Mouse (Mus musculus): ENCODE results near the gene Trex1. TPM values are rescaled to one million over a fixed set of nuclear protein-coding genes. Genes with fewer than 3 reads are reported as not detected.

Gene Trex1
- polyA plus RNA-seq, 1 experiment from 2014 or later: 14.5 TPM

DNA sequence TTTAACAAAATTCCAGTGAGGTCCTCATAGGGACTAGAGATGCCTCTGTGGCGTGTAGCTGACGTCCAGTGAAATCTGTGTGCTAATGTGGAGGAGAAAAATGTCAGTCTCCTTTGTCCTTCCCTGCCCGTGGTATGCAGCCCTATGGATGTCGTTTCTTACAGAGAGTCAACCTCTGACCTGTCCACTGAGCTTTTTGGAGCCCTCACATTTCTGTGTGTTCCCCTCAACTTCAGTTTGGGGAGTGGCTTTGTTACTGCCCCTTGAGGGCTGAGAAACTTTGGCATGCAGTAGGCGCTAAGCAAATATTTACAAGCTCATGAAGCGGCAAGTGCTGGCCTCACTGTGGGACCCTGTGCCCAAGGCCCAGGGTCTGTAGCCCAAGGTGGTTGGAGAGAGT, 37.8 kb upstream of the Trex1 start:
- H3K9me3 ChIP-seq: no peaks in the 10 kb centered on the region
- 15% methylated on average over 6 of the region's 6 CpGs for WGBS
- H3K27me3 ChIP-seq: no peaks in the 10 kb centered on the region
- H3K4me3 ChIP-seq (replicated peaks): peak overlapping the region; percentile 73
- peaks cover 56% of the 10 kb centered on the region for H3K4me1 ChIP-seq (replicated peaks)
- H3K36me3 ChIP-seq: peaks cover 42% of the 10 kb centered on the region
- peak overlapping the region; percentile 99 for H3K4me2 ChIP-seq (replicated peaks)
- no peak for ATAC-seq
- peak overlapping the region; percentile 100 for H3K27ac ChIP-seq
- H3K9ac ChIP-seq (replicated peaks): peak overlapping the region; percentile 93

DNA sequence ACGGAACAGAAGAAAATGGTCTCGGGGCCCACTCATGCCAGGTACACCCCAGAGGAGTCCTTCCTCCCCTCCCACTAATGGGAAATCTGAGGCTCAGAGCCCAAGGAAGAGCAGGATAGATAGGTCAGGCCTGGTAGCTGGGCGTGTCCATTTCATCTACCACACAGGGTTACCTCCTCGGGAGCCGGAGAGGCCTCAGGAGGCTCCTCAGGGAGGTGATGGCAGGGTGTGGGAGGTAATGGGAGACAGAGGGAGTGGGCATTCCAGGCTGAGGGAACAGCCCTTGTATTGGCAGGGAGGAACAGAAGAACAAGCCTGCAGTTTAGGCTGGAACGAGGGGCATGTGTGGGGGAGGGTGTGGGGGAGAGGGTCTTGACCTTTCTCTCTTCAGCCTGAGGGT, 37.3 kb upstream of the Trex1 start:
- Histone ChIP-seq H3K4me1 (replicated peaks) (peaks cover 56% of the 10 kb centered on the region), H3K27ac (peak overlapping the region; percentile 100), H3K4me3 (replicated peaks) (peak overlapping the region; percentile 73), H3K27me3 (no peaks in the 10 kb centered on the region), H3K9ac (replicated peaks) (peak overlapping the region; percentile 93), H3K36me3 (peaks cover 41% of the 10 kb centered on the region), H3K4me2 (replicated peaks) (peak overlapping the region; percentile 99), H3K9me3 (no peaks in the 10 kb centered on the region)
- WGBS: 11% methylated on average over 6 of the region's 6 CpGs
- no peak for ATAC-seq

DNA sequence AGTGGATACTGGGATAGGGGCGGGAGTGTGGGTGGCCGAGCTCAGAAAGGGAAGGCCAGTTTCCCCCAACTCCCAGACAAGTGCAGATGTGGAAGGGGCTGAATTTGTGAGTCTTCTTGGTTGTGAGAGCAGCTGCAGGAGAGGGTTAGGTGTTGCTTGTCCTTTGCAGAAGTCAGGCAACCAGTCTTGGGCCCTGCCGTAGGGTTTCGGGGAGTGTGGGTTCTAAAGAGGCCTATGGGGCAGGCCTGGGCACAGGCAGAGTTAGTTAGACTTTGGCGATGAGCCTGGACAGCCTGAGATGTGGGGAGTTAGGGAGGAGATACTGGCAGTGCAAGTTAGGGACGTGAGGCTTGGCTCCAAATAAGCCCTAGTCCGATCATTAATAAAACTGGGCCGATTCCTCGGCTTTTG, 36.7 kb upstream of the Trex1 start:
- 6% methylated on average over 9 of the region's 9 CpGs for WGBS
- H3K4me3 ChIP-seq (replicated peaks): peak overlapping the region; percentile 73
- H3K36me3 ChIP-seq: peaks cover 41% of the 10 kb centered on the region
- peak overlapping the region; percentile 93 for H3K9ac ChIP-seq (replicated peaks)
- no peak for ATAC-seq
- H3K4me1 ChIP-seq (replicated peaks): peaks cover 53% of the 10 kb centered on the region
- H3K9me3 ChIP-seq: no peaks in the 10 kb centered on the region
- H3K27ac ChIP-seq: peak overlapping the region; percentile 100
- no peaks in the 10 kb centered on the region for H3K27me3 ChIP-seq
- peak overlapping the region; percentile 99 for H3K4me2 ChIP-seq (replicated peaks)

DNA sequence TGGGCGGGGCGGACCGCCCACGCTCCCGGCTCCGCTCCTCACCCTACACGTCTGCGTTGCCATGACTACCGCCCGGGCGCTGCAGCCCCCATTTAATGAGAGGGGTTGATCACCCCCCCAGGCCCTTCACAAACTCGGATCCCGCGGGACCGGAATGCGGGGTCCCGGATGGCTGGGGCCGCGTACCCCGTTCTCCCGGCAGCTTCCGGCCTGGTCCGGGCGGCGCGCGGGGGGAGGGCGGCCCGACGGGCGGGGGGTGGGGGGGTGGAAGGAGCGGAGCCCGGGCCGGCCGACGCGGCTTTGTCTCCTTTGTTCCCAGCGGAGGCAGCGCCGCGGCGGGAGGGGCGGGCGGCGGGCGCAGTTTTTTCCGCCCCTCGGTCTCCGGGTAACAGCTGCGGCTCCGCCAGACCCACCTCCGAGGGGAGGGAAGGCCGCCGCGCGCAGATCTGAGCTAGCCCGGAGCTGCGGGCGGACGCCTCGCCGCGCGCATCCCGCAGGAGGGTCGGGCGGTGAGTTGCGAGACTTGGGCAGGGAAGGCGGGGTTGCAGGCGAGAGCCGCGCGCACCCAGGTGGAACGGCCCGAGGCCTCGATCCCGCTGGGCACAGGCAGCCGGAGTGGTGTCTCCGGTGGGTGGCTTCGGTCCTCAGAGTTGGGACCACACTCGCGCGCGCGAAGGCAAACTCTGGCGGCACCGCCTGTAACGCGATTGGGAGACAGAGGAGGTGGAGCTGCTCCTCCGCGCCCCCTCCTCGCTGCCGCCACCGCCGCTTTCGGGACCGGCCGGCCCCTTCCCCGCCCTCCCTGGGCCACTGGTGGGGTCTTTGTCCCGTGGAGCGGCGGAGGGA, 35.8 kb upstream of the Trex1 start, which contains the start of gene Plxnb1:
Gene Plxnb1, plus strand, starts transcription at position 253 of the 846 bp plus-strand sequence.
- Histone ChIP-seq H3K4me1 (replicated peaks) (peaks cover 53% of the 10 kb centered on the region), H3K4me3 (replicated peaks) (peak within 1 kb of the TSS; percentile 73), H3K9ac (replicated peaks) (peak within 1 kb of the TSS; percentile 93), H3K27ac (peak within 1 kb of the TSS; percentile 100), H3K27me3 (no peaks in the 10 kb centered on the region), H3K9me3 (no peaks in the 10 kb centered on the region), H3K4me2 (replicated peaks) (peak within 1 kb of the TSS; percentile 99), H3K36me3 (peaks cover 41% of the 10 kb centered on the region)
- ATAC-seq: peak; percentile 69
- under 1% methylated on average over 94 of the region's 102 CpGs for WGBS

DNA sequence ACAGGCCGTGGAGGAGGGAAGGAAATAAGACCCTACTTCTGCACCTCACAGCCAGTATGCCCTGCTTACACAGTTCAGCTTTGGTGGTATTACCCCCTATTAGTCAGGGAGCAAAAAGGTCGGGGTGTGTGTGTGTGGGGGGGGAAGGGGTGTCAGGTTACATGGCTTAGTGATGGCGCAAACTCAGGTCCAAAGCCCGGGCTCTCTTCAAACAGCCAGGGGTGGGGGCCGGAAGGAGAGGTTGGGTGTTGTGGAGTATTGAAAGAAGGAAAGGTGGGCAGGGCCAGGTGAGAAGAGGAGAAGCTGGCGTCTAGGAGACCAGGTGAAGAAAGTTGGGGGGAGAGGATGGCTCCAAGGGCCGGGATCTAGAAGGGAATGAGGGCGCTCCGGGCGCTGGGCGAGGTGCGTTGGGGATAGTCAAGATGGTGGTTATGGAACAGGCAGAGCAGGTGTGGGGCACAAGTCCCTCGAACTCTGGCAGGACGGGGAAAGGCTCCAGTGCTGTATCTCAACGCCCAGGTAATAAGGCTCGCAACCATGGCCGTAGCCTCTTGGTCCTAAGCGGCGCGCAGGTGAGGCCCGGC, 35.1 kb upstream of the Trex1 start:
- Histone ChIP-seq H3K9ac (replicated peaks) (peak overlapping the region; percentile 93), H3K4me2 (replicated peaks) (peak overlapping the region; percentile 99), H3K36me3 (peaks cover 41% of the 10 kb centered on the region), H3K4me1 (replicated peaks) (peaks cover 49% of the 10 kb centered on the region), H3K9me3 (no peaks in the 10 kb centered on the region), H3K27ac (peak overlapping the region; percentile 100), H3K4me3 (replicated peaks) (peak overlapping the region; percentile 73), H3K27me3 (no peaks in the 10 kb centered on the region)
- ATAC-seq: no peak
- under 1% methylated on average over 21 of the region's 21 CpGs for WGBS

DNA sequence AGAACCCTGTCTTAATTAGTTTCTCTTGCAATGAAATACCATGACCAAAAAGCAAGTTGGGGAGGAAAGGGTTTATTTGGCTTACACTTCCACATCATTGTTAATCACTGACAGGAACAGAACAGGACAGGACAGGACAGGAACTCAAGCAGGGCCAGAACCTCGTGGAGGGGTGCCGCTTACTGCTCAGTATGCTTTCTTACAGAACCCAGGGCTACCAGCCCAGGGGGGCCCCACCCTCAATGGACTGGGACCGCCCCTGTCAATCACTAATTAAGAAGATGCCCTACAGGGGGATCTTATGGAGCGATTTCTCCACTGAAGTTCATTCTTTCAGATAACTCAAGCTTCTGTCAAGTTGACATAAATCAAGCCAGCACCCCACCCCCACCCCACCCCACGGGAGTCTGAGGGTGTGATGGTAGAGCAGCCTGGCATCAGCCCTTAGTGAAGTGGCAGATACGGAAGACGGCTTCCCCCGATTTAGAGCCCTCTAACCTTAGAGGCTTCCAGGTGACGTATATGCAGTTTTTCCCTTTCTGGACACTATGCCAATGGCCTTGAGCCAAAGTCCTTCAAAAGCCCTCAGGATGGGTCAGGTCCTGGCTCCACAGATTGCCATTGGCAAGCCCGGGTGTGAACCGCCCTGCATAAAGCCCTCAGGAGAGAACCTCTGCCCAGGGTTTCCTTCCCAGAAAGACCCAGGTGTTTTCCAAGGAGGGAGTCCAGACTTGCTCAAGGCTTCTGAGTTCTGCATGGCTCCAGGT, 34.4 kb upstream of the Trex1 start:
- WGBS: 24% methylated on average over 11 of the region's 11 CpGs
- ATAC-seq: no peak

DNA sequence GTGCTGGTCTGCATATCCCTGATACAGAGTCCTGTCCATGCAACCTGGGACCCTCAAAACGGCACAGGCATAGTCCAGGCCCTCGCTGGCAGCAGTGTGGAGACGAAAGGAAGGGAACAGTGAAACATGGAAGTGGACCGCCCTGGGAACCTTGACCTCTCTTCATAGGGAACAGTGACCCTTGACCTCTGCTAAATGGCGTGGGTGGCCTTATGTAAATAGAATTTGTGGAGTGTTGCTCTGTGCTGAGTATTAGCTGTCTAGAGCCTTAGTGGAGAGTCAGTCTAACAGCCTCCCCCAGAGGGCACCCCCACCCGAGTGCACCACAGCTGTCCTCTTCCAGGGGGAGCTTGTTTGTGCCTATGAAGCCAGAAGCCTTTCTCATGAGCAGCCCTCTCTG, 33.3 kb upstream of the Trex1 start:
- Histone ChIP-seq H3K9me3 (no peaks in the 10 kb centered on the region), H3K4me1 (replicated peaks) (peaks cover 31% of the 10 kb centered on the region), H3K9ac (replicated peaks) (no peak overlapping the region), H3K36me3 (peaks cover 36% of the 10 kb centered on the region), H3K4me3 (replicated peaks) (no peak overlapping the region), H3K27me3 (no peaks in the 10 kb centered on the region), H3K4me2 (replicated peaks) (no peak overlapping the region), H3K27ac (peak overlapping the region; percentile 11; the same call in 1 of the 2 replicates)
- no peak for ATAC-seq
- 24% methylated on average over 6 of the region's 6 CpGs for WGBS

More for the DNA sequence above, 34.4 kb upstream of the Trex1 start:
- H3K27me3 ChIP-seq: no peaks in the 10 kb centered on the region
- H3K36me3 ChIP-seq: peaks cover 40% of the 10 kb centered on the region
- H3K27ac ChIP-seq: peak overlapping the region; percentile 100
- no peaks in the 10 kb centered on the region for H3K9me3 ChIP-seq
- H3K9ac ChIP-seq (replicated peaks): peak overlapping the region; percentile 93
- peaks cover 42% of the 10 kb centered on the region for H3K4me1 ChIP-seq (replicated peaks)
- peak overlapping the region; percentile 73 for H3K4me3 ChIP-seq (replicated peaks)
- H3K4me2 ChIP-seq (replicated peaks): peak overlapping the region; percentile 99

DNA sequence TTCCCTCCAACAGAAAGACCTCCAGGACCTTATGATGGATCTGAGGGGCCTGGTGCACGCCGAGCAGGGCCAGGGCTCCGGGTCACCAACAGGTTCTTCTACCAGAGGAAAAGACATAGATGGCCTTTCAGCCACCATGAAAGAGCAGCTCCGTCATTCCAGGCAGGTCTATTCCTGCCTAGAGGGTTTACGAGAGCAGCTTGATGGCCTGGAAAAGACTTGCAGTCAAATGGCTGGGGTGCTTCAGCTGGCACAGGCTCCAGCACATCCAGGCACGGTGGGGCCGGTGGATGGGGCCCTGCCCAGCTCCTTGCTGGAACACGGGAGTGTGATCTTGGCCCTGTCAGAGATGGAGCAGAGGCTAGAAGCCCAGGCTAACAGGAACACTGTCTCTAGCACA, 32.3 kb upstream of the Trex1 start:
- Histone ChIP-seq H3K4me1 (replicated peaks) (peaks cover 21% of the 10 kb centered on the region), H3K36me3 (peaks cover 36% of the 10 kb centered on the region), H3K9ac (replicated peaks) (no peak overlapping the region), H3K4me2 (replicated peaks) (no peak overlapping the region), H3K27me3 (no peaks in the 10 kb centered on the region), H3K4me3 (replicated peaks) (no peak overlapping the region), H3K9me3 (no peaks in the 10 kb centered on the region), H3K27ac (no peak overlapping the region)
- no peak for ATAC-seq
- WGBS: 92% methylated on average over 8 of the region's 8 CpGs

DNA sequence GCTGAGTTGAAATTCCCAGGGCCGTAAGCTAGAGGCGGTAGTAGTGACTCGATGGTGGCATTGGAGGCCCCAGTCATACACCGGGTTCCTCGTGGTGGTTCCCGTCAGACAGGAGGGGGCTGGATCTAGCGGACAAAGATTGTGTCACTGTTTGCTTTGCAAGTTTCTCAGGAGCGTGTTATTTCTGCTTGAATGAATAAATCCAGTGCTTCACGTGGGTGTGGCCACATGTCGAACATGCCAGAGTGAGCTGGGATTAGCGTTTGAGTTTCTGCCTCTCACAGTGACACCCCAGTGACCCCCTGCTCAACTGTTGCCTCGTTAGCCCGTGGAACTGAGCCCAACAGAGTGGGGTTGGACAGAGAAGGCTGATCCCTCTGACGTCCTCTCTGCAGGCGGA, 30.9 kb upstream of the Trex1 start:
- Histone ChIP-seq H3K27ac (no peak overlapping the region), H3K36me3 (peaks cover 36% of the 10 kb centered on the region), H3K4me3 (replicated peaks) (no peak overlapping the region), H3K27me3 (no peaks in the 10 kb centered on the region), H3K9ac (replicated peaks) (no peak overlapping the region), H3K4me2 (replicated peaks) (no peak overlapping the region), H3K4me1 (replicated peaks) (peaks cover 14% of the 10 kb centered on the region), H3K9me3 (no peaks in the 10 kb centered on the region)
- ATAC-seq: no peak
- WGBS: 49% methylated on average over 15 of the region's 15 CpGs

DNA sequence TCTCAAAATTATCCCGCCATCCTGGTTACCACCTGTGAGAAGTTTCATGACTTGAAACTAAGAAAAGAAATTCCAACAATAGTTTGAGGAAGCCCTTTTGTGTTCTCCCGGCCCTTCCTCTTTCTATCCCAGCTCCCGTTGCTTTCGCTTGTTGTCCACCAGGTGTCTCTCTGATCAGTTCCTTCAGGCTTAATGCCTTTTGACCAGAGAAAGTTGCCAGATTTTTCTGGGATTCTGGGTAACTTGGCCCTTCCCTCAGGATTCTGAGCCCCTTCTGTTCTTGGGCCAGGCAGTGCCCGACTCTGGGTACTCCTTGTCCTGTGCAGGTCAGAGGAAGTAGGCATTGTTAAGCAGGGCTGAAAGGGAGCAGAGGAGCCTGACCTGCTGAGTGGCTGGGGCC, 28.5 kb upstream of the Trex1 start:
- peaks cover 36% of the 10 kb centered on the region for H3K36me3 ChIP-seq
- no peak overlapping the region for H3K4me3 ChIP-seq (replicated peaks)
- no peak overlapping the region for H3K27ac ChIP-seq
- ATAC-seq: no peak
- no peak overlapping the region for H3K4me2 ChIP-seq (replicated peaks)
- H3K4me1 ChIP-seq (replicated peaks): peaks cover 10% of the 10 kb centered on the region
- H3K9ac ChIP-seq (replicated peaks): no peak overlapping the region
- no peaks in the 10 kb centered on the region for H3K27me3 ChIP-seq
- H3K9me3 ChIP-seq: no peaks in the 10 kb centered on the region
- WGBS: 10% methylated on average over 5 of the region's 5 CpGs

DNA sequence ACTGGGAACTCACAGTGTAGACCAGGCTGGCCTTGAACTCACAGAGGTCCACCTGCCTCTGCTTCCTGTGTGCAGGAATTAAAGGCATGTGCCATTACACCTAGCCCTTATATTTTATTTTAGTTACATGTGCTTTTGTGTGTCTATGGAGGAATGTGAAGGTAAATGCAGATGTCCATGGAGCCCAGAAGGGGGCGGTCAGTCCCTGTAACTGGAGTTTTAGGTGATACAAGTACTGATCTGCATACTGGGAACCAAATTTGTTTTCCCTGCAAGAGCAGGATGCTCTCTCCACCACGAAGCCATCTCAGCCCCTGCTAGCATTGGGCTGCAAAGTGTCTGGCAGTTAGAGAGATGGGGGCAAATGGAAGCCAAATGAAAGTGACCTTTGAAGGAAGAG, 25.4 kb upstream of the Trex1 start:
- ATAC-seq: no peak
- WGBS: 12% methylated on average over 2 of the region's 2 CpGs
- no peak overlapping the region for H3K9ac ChIP-seq (replicated peaks)

More for the DNA sequence above, 25.4 kb upstream of the Trex1 start:
- H3K36me3 ChIP-seq: peaks cover 20% of the 10 kb centered on the region
- H3K27me3 ChIP-seq: no peaks in the 10 kb centered on the region
- no peak overlapping the region for H3K27ac ChIP-seq
- H3K4me2 ChIP-seq (replicated peaks): no peak overlapping the region
- H3K4me1 ChIP-seq (replicated peaks): peaks cover 28% of the 10 kb centered on the region
- H3K9me3 ChIP-seq: no peaks in the 10 kb centered on the region
- no peak overlapping the region for H3K4me3 ChIP-seq (replicated peaks)

Data from midbrain, embryonic 13.5 days (tissue).